Mouse (Mus musculus) spleen, adult 2 months (tissue): ENCODE results near the gene Snx33.

Experiments used
- CTCF ChIP-seq: fragments of 200-500 bp; IDR thresholded peaks from 2 replicates; pipeline ENCODE4 v1.5.1; 2011; ENCODE audit warnings: mild to moderate bottlenecking, inconsistent platforms; ENCODE audit not compliant: insufficient read depth, insufficient read length, insufficient replicate concordance; ENCODE audit errors: extremely low read depth
- POLR2A ChIP-seq: fragments of 200-500 bp; IDR thresholded peaks from 2 replicates; pipeline ENCODE4 v1.6.1; 2011; ENCODE audit warnings: low read depth, low read length, inconsistent platforms

DNA sequence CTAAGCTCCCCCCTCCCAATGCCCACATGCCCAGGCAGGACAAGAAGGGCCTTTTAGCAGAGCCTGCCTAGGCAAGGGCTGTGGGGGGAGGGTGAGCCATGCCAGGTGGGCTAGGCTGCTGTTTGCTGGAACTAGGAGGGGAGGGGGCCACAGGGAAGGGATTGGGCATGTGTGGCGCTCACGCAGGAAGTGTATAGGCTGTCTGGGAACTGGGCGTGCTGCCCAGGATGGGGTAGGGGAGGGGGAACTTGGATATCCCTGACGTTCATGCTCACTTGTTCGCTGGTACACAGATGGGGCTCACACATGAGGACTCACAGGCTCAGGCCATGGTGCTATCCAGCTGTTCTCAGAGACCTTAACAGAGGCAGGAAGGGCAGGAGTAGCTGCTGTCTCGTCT lies 59.9 kb downstream of the Snx33 start:
- no peak for TF ChIP-seq CTCF
- TF ChIP-seq POLR2A = no peak
